Mouse (Mus musculus): ENCODE data around the gene Gse1. TPM values are rescaled to one million over a fixed set of nuclear protein-coding genes. Genes with fewer than 3 reads are reported as not detected.

Gse1 gene
- total RNA-seq, 2 experiments from 2014 or later: 77.7 to 105 TPM

DNA sequence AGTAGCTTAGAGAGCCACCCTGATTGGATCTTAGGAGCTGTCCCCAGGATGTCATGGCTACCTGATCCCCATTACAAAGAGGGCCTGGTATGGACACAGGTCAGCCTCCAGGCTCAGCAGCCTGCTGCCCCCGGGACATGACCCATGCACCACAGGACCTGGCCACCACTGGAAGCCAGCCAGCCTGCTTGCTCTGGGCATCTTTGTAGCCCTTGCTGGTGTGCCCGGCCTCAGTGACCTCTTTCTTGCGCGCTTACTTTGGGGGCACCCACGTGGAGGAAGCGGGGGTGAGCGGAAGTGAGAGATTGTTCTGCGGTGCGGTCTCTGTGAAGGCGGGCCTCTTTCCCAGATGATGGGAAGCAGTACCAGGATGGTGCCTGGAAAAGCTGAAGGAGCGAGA lies 324.3 kb downstream of the Gse1 start:
- DNase-seq (ENCODE audit: extremely low spot score in 1 of 2, low spot score in 2 of 2): no peak

DNA sequence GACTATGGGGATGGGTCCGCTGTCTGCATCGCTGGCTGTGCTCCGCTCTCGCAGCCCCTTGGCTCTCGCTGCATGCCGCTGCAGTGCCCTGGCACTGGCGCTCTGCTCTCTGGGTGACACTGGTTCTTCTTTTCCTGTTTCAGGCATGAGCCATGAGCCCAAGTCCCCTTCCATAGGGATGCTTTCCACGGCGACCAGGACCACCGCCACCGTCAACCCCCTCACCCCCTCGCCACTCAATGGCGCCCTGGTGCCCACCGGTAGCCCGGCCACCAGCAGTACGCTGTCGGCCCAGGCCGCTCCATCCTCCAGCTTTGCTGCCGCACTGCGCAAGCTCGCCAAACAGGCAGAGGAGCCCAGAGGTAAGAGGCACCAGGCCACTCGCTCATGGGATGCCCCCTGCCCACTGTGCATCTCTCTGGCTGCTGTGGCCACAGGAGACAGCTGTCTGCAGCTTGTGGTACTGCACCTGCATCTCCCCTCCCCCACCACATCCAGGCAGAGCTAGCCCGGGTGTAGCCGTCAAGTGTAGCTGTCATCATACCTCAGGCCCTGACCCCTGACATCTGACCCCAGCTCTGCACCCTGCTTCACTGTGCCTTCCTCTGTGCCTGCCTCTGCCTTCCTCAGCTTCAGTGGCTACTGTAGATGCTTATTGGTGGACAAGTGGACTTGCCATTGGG lies 325.3 kb downstream of the Gse1 start:
- intact Hi-C loops (cut with DNase I): no loop called here
- DNase-seq (ENCODE audit: extremely low spot score in 1 of 2, low spot score in 2 of 2): no peak
- Histone ChIP-seq H3K4me3 (no peak overlapping the region), H3K27ac (no peak overlapping the region)
- no peak; the same call in 1 of the 2 replicates for TF ChIP-seq CTCF (IDR thresholded peaks at IDR 0.05)

More for the DNA sequence above, 324.3 kb downstream of the Gse1 start:
- no peak overlapping the region for H3K4me3 ChIP-seq
- intact Hi-C loops (cut with DNase I): no loop called here
- H3K27ac ChIP-seq: peak overlapping the region; percentile 5; the same call in 1 of the 2 replicates
- no peak for TF ChIP-seq CTCF (IDR thresholded peaks at IDR 0.05)

DNA sequence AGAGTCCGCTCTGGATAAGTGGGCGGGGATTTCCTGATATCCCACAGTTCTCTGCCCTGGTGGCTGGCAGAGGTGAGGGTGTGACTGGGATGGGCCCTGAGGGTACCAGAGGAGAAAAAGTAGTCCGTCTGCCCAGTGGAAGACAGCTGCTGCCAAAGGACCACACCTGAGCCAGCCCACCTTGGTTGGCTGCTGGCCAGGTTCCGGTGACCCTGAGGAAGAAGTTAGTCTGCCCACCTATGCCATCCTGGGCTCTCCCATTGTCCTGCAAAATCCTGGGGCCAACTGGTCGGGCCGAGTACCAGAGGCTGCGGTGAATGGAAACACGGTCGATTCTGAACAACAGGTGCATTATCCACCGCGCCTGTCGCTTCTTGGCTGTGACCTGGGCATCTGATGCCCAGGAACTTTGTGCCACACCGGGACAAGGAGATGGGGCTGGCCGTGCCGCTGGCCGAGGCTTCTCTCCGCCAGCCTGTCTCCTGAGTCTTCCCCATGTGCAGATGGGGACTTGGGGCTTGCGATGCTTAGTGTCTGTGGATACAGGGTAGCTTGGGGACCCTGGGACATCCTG lies 326.3 kb downstream of the Gse1 start:
- intact Hi-C loops (cut with DNase I): no loop called here
- no peak overlapping the region for H3K27ac ChIP-seq
- no peak overlapping the region for H3K4me3 ChIP-seq
- no peak for TF ChIP-seq CTCF (IDR thresholded peaks at IDR 0.05)
- no peak for DNase-seq (ENCODE audit: extremely low spot score in 1 of 2, low spot score in 2 of 2)

DNA sequence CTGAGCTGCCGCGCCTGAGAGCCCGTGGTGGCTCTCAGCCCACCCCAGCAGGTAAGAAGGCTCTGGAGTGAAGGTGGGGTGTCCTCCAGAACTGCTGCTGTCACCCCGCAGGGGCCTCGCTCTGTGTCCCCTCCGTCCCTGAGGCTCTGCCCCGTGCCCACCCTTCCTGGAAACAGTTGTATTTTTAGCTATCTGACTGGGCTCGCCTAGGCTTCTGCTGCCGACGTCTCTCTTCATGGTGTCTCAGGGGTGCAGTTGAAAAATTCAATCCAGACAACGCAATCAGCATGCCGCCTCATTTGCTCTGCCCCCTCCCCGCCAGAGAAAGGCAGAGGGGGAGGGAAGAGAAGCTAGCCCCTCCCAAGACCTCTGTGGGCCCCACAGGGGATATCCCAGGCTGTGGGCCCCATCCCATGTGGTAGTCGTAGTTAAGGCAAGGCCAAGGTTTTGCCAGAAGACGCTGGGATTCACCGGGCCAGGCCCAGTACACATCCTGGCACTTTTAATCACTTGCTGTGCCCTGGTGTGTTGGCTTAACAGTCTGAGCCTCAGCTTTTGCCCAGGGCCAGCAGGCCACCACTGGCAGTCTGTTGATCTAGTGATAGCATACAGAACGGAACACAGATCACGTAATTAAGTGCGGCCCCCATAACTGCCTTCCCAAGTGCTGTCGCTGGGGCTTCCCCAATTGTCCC lies 328.1 kb downstream of the Gse1 start:
- intact Hi-C loops (cut with DNase I): no loop called here
- DNase-seq (ENCODE audit: extremely low spot score in 1 of 2, low spot score in 2 of 2): peak in 1 of 2 experiments; percentile 11
- H3K4me3 ChIP-seq: no peak overlapping the region
- TF ChIP-seq CTCF (IDR thresholded peaks at IDR 0.05): no peak
- H3K27ac ChIP-seq: peak overlapping the region; percentile 51; the same call in 1 of the 2 replicates

DNA sequence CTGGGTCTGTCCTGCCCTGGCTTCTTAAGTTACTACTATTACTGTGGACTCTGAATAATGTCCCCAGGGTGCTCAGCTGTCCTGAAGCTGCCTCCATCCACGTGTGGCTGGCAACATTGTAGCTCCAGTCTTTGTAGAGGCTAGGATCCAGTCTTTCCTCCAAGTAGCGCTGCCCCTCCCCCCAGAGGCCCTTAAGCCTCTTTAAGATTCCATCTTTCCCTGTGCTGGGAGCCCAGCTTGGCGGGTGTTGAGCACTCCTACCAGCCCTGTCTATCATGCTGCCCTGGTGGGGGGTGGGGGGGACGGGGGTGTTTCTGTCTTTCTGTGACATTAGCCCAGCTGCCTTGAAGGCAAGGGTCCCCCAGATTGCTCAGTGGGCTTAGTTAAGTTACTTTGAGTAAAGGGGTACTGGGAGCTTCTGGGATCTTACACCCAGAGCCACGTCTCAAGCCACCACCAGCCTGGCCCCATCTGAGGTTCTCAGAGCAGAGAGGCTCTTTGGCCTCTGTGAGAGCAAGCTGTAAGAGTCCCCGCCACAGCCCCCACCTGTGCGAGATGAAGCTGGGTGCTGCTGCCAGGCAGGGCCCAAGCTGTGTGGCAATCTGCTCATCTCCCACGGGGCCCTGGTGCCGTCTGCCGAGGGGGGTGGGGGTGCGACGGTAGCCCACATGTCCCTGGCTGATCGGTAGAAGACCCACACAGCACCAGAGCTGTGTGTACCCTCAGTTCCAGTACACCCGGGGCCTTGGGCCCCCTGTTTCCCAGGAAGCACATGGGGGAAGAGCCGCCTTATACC lies 329.1 kb downstream of the Gse1 start:
- no peak overlapping the region; the same call in 1 of the 2 replicates for H3K27ac ChIP-seq
- intact Hi-C loops (cut with DNase I): no loop called here
- no peak for TF ChIP-seq CTCF (IDR thresholded peaks at IDR 0.05)
- peak; percentile 68 to 75 for DNase-seq (ENCODE audit: extremely low spot score in 1 of 2, low spot score in 2 of 2)
- no peak overlapping the region for H3K4me3 ChIP-seq

DNA sequence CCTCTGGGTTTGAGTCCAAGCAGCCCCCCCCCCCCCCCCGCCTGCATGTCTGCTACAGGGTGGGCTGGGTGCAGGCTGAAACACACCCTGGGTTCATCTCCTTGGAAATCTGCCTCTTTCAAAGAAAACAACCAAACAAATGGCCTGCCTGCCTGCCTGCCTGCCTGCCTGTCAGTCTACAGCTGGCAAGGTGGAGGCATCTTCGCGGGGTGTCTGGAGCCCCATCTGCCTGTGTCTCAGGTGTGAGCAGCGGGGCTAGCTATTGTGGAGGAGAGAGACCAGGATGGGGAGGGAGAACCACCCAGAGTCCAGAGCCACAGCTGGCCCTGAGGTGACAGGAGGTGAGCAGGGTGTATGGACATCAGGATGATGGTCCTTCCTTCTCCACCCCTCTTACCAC lies 329.9 kb downstream of the Gse1 start:
- TF ChIP-seq CTCF (IDR thresholded peaks at IDR 0.05): no peak
- intact Hi-C loops (cut with DNase I): no loop called here
- H3K27ac ChIP-seq: peak overlapping the region; percentile 28; the same call in 1 of the 2 replicates
- H3K4me3 ChIP-seq: no peak overlapping the region
- no peak for DNase-seq (ENCODE audit: extremely low spot score in 1 of 2, low spot score in 2 of 2)

DNA sequence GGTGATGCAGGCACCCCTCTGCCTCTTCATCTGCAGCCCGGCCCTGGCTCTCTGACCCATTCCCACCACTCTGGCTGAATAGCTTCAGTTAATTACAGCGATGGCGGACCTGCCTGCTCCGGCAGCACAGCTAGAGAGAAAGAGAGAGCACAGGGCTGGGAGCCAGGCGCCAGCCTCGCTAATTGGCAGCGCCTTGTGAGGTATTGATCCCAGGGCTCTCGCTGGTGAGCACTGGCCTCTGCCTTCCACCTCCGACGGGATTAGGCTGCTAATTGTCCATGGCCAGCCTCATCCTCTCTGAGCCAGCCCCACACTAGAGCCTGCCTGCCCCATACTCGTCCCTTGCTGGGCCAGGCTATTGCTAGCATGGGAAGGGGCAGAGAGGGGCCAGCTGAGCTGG lies 331.4 kb downstream of the Gse1 start:
- Histone ChIP-seq H3K4me3 (no peak overlapping the region), H3K27ac (no peak overlapping the region)
- intact Hi-C loops (cut with DNase I): no loop called here
- TF ChIP-seq CTCF (IDR thresholded peaks at IDR 0.05): no peak
- no peak for DNase-seq (ENCODE audit: extremely low spot score in 1 of 2, low spot score in 2 of 2)

DNA sequence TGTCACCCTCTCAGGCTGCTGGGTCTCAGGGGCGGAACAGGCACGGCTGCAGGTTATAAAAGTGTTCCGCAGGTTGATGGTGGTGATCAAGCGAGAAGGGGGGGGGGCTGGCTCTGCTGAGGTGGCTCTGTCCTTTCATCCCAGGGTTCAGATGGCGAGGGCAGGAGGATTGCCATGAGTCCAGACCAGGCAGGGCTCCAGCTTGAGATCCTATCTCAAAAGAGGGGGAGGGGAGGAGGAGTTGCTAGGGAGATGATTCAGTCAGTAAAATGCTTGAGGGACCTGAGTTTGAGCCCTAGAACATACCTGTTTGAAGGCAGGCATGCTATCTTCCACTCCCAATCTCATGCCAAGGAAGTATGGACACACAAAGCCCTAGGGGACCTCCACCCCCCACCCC lies 332.3 kb downstream of the Gse1 start:
- no peak for DNase-seq (ENCODE audit: extremely low spot score in 1 of 2, low spot score in 2 of 2)
- H3K4me3 ChIP-seq: no peak overlapping the region
- intact Hi-C loops (cut with DNase I): no loop called here
- H3K27ac ChIP-seq: no peak overlapping the region
- TF ChIP-seq CTCF (IDR thresholded peaks at IDR 0.05): no peak

DNA sequence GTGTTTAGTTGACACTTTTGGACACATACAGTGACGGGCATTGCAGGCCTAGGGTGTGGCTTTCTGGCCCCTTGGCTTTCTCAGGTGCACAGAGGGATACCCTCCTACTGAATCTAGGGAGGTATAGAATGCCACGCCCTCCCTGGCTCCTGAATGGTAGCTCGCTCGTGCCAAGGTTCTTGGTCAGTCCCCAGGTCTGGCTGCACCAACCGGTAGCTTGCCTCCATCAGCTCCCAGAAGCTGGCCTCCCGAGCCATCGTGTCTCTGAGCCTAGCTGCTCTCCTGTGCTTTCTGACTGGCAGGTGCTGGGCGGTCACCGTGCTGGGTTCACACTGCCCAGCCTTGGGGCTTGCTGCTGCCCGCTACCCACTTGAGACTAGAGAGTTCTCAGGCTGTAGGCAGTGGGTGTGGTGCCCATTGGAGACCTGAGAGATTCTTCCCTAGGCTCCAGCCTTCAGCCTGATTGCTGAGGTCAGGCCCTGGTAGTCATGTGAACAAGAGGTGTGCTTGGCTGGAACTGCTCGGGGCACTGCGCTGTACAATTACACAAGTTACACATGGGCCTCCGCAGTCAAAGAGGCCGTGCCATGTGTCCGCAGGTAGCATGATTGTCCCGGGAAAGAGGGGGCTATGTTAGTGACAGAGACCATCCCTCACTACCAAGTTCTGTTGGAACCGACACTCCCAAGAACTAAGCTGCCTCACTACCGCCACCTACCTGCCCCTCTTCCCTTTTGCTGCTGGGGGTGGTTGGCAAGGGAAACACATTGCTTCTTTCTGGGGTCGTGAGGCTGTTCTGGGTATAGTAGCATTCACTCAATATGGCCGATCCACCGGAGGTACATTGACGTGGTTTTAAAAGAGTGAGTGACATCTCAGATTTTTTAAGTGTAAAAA lies 333.5 kb downstream of the Gse1 start:
- intact Hi-C loops (cut with DNase I): no loop called here
- Histone ChIP-seq H3K4me3 (no peak overlapping the region), H3K27ac (peak overlapping the region; percentile 32; the same call in 1 of the 2 replicates)
- TF ChIP-seq CTCF (IDR thresholded peaks at IDR 0.05): peak; percentile 60
- no peak for DNase-seq (ENCODE audit: extremely low spot score in 1 of 2, low spot score in 2 of 2)

DNA sequence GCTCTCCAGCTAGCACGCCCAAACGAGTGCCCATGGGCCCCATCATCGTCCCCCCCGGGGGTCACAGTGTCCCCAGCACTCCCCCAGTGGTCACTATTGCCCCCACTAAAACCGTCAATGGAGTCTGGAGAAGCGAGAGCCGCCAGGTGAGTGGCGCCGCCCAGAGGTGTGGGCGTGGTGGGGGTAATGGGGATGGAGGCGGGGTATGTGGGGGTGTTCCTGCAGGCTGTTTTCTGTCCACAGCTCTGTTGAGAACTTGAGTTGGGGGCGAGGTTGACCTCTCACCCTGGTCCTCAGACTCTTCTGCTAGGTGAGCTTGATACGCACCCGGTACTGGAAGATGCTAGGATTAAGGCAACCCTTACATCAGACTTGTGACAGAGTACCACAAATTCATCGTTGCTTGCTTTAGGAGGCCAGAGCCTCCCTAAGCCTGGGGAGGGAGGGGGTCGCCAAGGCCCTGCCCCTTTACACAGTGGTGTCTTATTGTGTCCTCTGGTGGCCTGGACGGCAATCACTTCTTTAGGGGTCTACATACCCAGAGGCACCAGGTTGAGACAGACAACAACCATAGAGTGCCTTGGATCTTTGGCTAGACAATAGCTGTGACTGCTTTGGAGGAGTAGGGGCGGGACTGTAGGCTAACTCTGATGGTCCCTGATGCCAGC lies 334.6 kb downstream of the Gse1 start:
- Histone ChIP-seq H3K4me3 (no peak overlapping the region), H3K27ac (peak overlapping the region; percentile 32; the same call in 1 of the 2 replicates)
- intact Hi-C loops (cut with DNase I): no loop called here
- no peak for TF ChIP-seq CTCF (IDR thresholded peaks at IDR 0.05)
- no peak for DNase-seq (ENCODE audit: extremely low spot score in 1 of 2, low spot score in 2 of 2)

Measured in left cerebral cortex, adult 2 months (tissue).